Mouse (Mus musculus) embryonic facial prominence, embryonic 10.5 days (tissue): ENCODE data around the gene Dnpep. TPM values are rescaled to one million over a fixed set of nuclear protein-coding genes. Genes with fewer than 3 reads are reported as not detected.

Experiments
- DNase-seq: peaks from one replicate; pipeline ENCODE4 v3.0.0-alpha.2; 2017; ENCODE audit warnings: low spot score
- H3K27ac ChIP-seq: fragments of 300-500 bp; sonication (generic); replicated peaks from 2 replicates; pipeline ENCODE4 v1.5.1; 2016; ENCODE audit warnings: mild to moderate bottlenecking
- H3K27me3 ChIP-seq: fragments of 300-500 bp; sonication (generic); replicated peaks from 2 replicates; pipeline ENCODE4 v1.6.1; 2016; ENCODE audit warnings: low read depth, mild to moderate bottlenecking; ENCODE audit not compliant: poor library complexity, severe bottlenecking
- H3K36me3 ChIP-seq: fragments of 300-500 bp; sonication (generic); replicated peaks from 2 replicates; pipeline ENCODE4 v1.6.1; 2016; ENCODE audit warnings: mild to moderate bottlenecking, moderate library complexity
- H3K4me1 ChIP-seq: fragments of 300-500 bp; sonication (generic); 2 replicates; pipeline ENCODE4 v1.6.1; 2016
- H3K4me3 ChIP-seq: fragments of 300-500 bp; sonication (generic); 2 replicates; pipeline ENCODE4 v1.5.1; 2016; ENCODE audit warnings: mild to moderate bottlenecking, moderate library complexity
- H3K9me3 ChIP-seq: fragments of 300-500 bp; sonication (generic); 2 replicates; pipeline ENCODE4 v1.6.1; 2016; ENCODE audit warnings: mild to moderate bottlenecking
- WGBS: fragments of 180-500 bp; shearing (Covaris S2); methylation state at CpG from one replicate; pipeline ENCODE4 v1.1.7; 2016; 5-methylcytosine and 5-hydroxymethylcytosine counted together
- polyA plus RNA-seq: library from polyadenylated mRNA; unstranded; fragments of >200 nt; fragmentation: Nextera tagmentation; extraction: Ambion mirVana; gene quantifications from 2 replicates; pipeline ENCODE4 v1.2.1, GENCODE M21; 2016

The Dnpep gene
- polyA plus RNA-seq, 1 experiment from 2014 or later: 144 TPM

GRCm38 (mm10) chr1:75318301-75318700 lies 511 bp upstream of the Dnpep start:
- Histone ChIP-seq H3K36me3 (peaks cover 26% of the 10 kb centered on the region), H3K4me1 (peaks cover 17% of the 10 kb centered on the region), H3K27ac (peak overlapping the region; percentile 81), H3K4me3 (peak overlapping the region; percentile 68), H3K9me3 (no peaks in the 10 kb centered on the region), H3K27me3 (no peaks in the 10 kb centered on the region)
- no peak for DNase-seq
- WGBS: 74% methylated on average over 3 of the region's 3 CpGs

- WGBS: under 1% methylated on average over 20 of the region's 20 CpGs
- peak overlapping the region; percentile 68 for H3K4me3 ChIP-seq
These were observed 939 bp downstream of the Dnpep start for GRCm38 (mm10) chr1:75316861-75317240.

GRCm38 (mm10) chr1:75315456-75316365 lies 2.1 kb downstream of the Dnpep start:
- DNase-seq: no peak
- H3K4me1 ChIP-seq: peaks cover 17% of the 10 kb centered on the region
- peak overlapping the region; percentile 68 for H3K4me3 ChIP-seq
- H3K27ac ChIP-seq: peak overlapping the region; percentile 82
- no peaks in the 10 kb centered on the region for H3K9me3 ChIP-seq
- 86% methylated on average over 29 of the region's 29 CpGs for WGBS
- H3K36me3 ChIP-seq: peaks cover 52% of the 10 kb centered on the region
- H3K27me3 ChIP-seq: no peaks in the 10 kb centered on the region

More at GRCm38 (mm10) chr1:75316861-75317240, 939 bp downstream of the Dnpep start:
- H3K27me3 ChIP-seq: no peaks in the 10 kb centered on the region
- H3K4me1 ChIP-seq: peaks cover 17% of the 10 kb centered on the region
- peaks cover 41% of the 10 kb centered on the region for H3K36me3 ChIP-seq
- peak overlapping the region; percentile 82 for H3K27ac ChIP-seq
- no peaks in the 10 kb centered on the region for H3K9me3 ChIP-seq
- DNase-seq: peak; percentile 87

GRCm38 (mm10) chr1:75315011-75315410 lies 2.8 kb downstream of the Dnpep start:
- H3K27ac ChIP-seq: no peak overlapping the region
- H3K36me3 ChIP-seq: peaks cover 59% of the 10 kb centered on the region
- no peaks in the 10 kb centered on the region for H3K27me3 ChIP-seq
- H3K9me3 ChIP-seq: no peaks in the 10 kb centered on the region
- 91% methylated on average over 6 of the region's 6 CpGs for WGBS
- 0 out of 2 replicates have a peak overlapping the region, but pooled peaks have one; percentile 68 for H3K4me3 ChIP-seq
- no peak for DNase-seq
- H3K4me1 ChIP-seq: peaks cover 17% of the 10 kb centered on the region

- Histone ChIP-seq H3K4me3 (no peak overlapping the region), H3K4me1 (peaks cover 11% of the 10 kb centered on the region), H3K36me3 (peaks cover 92% of the 10 kb centered on the region), H3K9me3 (no peaks in the 10 kb centered on the region), H3K27ac (no peak overlapping the region), H3K27me3 (no peaks in the 10 kb centered on the region)
- DNase-seq: no peak
- WGBS: 97% methylated on average over 6 of the region's 6 CpGs
These were observed 6.1 kb downstream of the Dnpep start for GRCm38 (mm10) chr1:75311694-75312093.

GRCm38 (mm10) chr1:75304662-75305061 lies 13.1 kb downstream of the Dnpep start:
- Histone ChIP-seq H3K4me1 (no peaks in the 10 kb centered on the region), H3K4me3 (no peak overlapping the region), H3K27ac (no peak overlapping the region), H3K27me3 (no peaks in the 10 kb centered on the region), H3K9me3 (no peaks in the 10 kb centered on the region), H3K36me3 (peaks cover 30% of the 10 kb centered on the region)
- DNase-seq: no peak
- 72% methylated on average over 2 of the region's 2 CpGs for WGBS

GRCm38 (mm10) chr1:75294294-75294693 lies 23.5 kb downstream of the Dnpep start:
- 78% methylated on average over 5 of the region's 5 CpGs for WGBS
- Histone ChIP-seq H3K4me1 (peaks cover 22% of the 10 kb centered on the region), H3K9me3 (no peaks in the 10 kb centered on the region), H3K27me3 (no peaks in the 10 kb centered on the region), H3K4me3 (no peak overlapping the region), H3K36me3 (no peaks in the 10 kb centered on the region), H3K27ac (no peak overlapping the region)
- no peak for DNase-seq

GRCm38 (mm10) chr1:75293331-75293701 lies 24.5 kb downstream of the Dnpep start:
- Histone ChIP-seq H3K27me3 (no peaks in the 10 kb centered on the region), H3K27ac (no peak overlapping the region), H3K4me3 (no peak overlapping the region), H3K4me1 (peaks cover 28% of the 10 kb centered on the region), H3K9me3 (no peaks in the 10 kb centered on the region), H3K36me3 (no peaks in the 10 kb centered on the region)
- no peak for DNase-seq
- WGBS: 72% methylated on average over 5 of the region's 5 CpGs

- H3K4me3 ChIP-seq: no peak overlapping the region
- H3K4me1 ChIP-seq: peaks cover 28% of the 10 kb centered on the region
- H3K27ac ChIP-seq: no peak overlapping the region
- no peaks in the 10 kb centered on the region for H3K36me3 ChIP-seq
- H3K9me3 ChIP-seq: no peaks in the 10 kb centered on the region
- no peak for DNase-seq
- 60% methylated on average over 12 of the region's 12 CpGs for WGBS
- no peaks in the 10 kb centered on the region for H3K27me3 ChIP-seq
These were observed 25.1 kb downstream of the Dnpep start for GRCm38 (mm10) chr1:75292476-75293330.

GRCm38 (mm10) chr1:75291321-75291720 lies 26.5 kb downstream of the Dnpep start:
- no peak for DNase-seq
- Histone ChIP-seq H3K27ac (no peak overlapping the region), H3K9me3 (no peaks in the 10 kb centered on the region), H3K4me1 (peaks cover 28% of the 10 kb centered on the region), H3K4me3 (no peak overlapping the region), H3K27me3 (no peaks in the 10 kb centered on the region), H3K36me3 (no peaks in the 10 kb centered on the region)
- WGBS: 86% methylated on average over 8 of the region's 8 CpGs

- H3K9me3 ChIP-seq: no peaks in the 10 kb centered on the region
- no peaks in the 10 kb centered on the region for H3K27me3 ChIP-seq
- H3K27ac ChIP-seq: no peak overlapping the region
- H3K36me3 ChIP-seq: no peaks in the 10 kb centered on the region
- no peak for DNase-seq
- H3K4me3 ChIP-seq: no peak overlapping the region
- H3K4me1 ChIP-seq: peaks cover 28% of the 10 kb centered on the region
These were observed 27.2 kb downstream of the Dnpep start for GRCm38 (mm10) chr1:75290582-75290981.

GRCm38 (mm10) chr1:75289888-75290431 lies 27.8 kb downstream of the Dnpep start:
- Histone ChIP-seq H3K9me3 (no peaks in the 10 kb centered on the region), H3K27ac (no peak overlapping the region), H3K4me3 (no peak overlapping the region), H3K36me3 (no peaks in the 10 kb centered on the region), H3K27me3 (no peaks in the 10 kb centered on the region), H3K4me1 (peaks cover 28% of the 10 kb centered on the region)
- no peak for DNase-seq
- 59% methylated on average over 8 of the region's 8 CpGs for WGBS
